Mouse (Mus musculus): ENCODE measurements at regions not wholly inside any gene's neighbourhood (a gene's known extent, or its start where the extent isn't known, plus 50 kb on each side); places are given as distances from the start of the nearest gene placed in this dataset.

GRCm38 (mm10) chr14:105841888-105842287 is 54.7 kb downstream of the Spry2 start:
- no peak for DNase-seq (ENCODE audit: extremely low read depth, insufficient read length, low spot score)

DNA sequence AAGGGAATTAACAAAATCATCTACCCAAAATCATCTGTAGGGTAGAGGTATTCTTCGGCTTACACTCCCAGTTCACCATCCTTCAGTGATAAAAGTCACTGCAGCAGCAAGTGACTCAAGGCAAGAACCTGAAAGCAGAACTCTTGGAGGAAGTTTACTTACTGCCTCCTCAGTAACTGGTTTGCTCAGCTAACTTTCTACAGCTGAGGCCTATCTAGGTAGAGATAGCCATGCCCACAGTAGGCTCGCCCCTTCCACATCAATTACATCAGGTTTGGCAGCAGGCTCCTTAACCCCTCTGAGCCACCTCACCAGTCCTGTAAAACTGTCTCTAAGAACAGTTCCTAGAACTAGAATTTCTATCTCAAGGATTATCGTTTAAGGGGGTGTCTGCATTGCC is 59.1 kb downstream of the Spry2 start:
- no peak for DNase-seq (ENCODE audit: extremely low read depth, insufficient read length, low spot score)

DNA sequence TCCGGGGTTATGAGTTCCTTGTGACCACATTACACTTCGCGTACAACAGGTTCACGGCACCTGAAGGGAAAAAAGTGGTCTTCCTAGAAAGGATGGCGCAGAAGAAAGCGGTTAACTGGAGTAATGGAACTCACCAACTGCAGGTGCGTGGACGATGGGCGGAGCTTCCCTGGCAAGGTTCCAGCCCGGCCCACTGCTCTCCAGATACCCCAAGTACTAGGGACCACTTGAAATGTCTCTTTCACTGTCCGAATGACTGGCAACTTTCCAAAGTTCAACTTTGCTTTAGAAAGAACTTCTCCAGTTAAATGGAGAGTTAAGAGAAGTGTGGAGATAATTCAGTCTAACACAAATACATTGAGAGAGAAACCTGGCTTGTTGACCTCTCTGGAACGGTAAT is 65.9 kb downstream of the Spry2 start:
- no peak for DNase-seq (ENCODE audit: extremely low read depth, insufficient read length, low spot score)

DNA sequence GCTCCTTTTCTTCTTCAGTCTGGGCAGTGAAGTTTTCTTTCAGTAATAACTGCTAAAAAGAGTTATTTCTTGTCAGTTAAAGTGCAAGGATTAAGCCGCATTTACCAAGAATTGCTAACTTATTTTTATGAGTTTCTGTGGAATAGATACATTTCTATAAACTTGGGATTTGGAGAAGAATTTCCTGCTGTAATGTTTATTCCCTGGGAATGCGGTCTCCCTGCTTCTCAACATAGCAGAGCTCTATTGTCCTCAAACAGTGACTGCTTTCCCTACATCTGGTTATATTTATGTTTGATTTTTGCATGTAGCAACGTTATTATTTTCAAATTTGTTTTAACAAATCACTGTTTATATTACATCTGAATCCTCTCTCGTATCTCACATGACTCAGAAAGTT is 66.3 kb downstream of the Spry2 start:
- DNase-seq (ENCODE audit: extremely low read depth, insufficient read length, low spot score), result no peak

DNA sequence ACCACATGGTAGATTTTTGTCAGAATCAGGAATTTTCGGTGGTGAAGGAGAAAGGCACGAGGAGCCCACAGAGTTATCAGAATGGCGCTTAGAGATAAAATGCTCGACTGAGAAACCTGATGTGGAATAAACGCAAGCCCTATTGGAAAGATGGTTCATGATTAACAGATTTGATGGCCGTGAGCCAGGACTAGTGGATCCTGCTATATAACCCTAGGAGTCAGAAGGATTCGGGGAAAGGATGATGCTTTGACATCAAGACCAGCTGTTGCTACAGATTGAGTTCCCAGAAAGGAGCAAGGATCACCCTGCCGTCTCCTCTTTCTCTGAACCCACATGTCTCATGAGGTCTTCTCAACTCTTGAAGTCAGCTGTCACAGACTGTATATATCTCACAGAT is 73.5 kb downstream of the Spry2 start:
- DNase-seq (ENCODE audit: extremely low read depth, insufficient read length, low spot score), result no peak

DNA sequence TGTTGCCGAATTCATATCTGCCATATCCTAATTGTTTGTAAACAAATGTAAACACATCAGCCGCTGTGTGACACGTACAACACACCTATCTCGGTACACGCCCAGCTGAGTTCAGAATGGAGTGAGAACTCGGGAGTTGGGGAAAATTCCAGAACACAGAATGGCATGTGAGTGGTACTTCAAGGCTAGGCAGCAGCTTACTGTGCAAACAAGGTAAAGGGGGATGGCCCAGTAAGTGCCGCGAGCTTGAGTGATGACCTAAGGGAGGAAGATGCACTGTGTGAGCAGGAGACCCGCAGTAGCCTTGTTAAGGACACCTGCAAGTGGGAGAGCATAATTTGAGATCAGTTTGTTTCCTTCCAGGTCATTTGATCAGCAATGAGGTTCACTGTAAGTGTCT is 74.0 kb downstream of the Spry2 start:
- DNase-seq (ENCODE audit: extremely low read depth, insufficient read length, low spot score), result no peak

DNA sequence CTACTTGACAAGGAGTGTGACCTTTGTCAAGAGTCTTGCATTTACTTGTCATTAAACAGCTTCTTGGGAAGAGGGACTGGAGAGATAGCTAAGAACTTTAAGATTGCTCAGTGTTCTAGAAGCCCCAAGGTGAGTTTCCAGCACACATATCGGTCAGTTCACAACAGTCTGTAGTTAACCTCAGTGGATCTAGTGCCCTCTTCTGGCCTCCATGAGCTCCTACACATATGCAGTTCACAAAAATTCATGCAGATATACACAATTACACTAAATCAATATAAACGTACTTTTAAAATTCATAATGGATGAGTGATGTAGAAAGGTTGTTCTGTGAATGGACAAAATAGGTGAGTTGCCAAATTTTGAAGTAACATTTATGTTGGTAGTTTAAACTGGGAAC is 77.1 kb downstream of the Spry2 start:
- DNase-seq (ENCODE audit: extremely low read depth, insufficient read length, low spot score), result no peak

- DNase-seq (ENCODE audit: extremely low read depth, insufficient read length, low spot score), result no peak
These were observed 77.8 kb downstream of the Spry2 start for GRCm38 (mm10) chr14:105818841-105819240.

DNA sequence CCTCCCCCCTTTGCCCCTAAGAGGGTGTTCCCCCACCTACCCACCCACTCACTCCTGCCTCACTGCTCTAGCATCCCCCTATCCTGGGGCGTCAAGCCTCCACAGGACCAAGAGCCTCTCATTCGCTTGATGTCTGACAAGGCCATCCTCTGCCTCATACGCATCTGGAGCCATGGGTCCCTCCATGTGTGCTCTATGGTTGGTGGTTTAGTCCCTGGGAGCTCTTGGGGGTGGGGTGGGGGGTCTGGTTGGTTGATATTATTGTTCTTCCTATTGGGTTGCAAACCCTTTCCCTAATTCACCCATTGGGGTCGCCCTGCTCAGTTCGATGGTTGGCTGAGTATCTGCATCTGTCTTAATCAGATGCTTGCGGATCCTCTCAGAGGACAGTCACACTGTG is 79.1 kb downstream of the Spry2 start:
- no peak for DNase-seq (ENCODE audit: extremely low read depth, insufficient read length, low spot score)

DNA sequence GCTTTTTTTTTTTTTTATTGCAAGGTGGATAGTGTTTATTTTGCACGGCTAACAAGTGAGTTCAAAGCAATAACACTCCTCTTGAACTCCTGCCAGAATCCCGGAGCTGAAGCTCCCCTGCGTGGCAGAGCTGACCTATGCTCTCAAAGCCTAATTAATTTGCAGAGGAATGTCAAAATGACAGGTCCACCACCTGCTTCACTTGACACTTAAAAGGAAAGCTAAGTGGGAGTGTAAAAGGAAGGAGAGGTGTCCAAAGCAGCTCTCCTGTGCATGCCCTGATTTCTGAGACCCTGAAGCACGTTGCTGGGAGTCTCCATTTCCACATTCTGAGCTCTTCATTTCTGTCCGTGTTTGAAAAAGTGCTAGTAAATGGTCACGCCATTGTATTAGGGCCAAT is 80.8 kb downstream of the Spry2 start:
- no peak for DNase-seq (ENCODE audit: extremely low read depth, insufficient read length, low spot score)

DNA sequence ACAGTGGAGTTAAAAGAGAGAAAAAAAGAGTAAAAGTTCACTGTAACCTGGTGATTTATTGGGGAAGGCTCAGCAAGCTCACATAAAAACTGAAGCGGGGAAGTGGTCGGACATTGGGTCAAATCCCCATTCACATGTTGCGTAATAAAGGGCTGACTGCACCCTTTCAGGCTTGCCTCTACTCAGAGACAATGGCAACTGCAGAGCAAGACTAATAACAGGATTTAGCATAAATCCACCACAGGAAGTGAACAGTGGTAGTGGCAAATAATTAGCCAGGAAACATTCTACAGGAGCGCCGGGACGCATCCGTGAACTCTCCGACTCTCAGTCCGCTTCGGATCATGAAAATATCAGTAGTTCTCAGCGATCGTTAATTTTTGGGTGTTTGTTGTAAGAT is 81.3 kb downstream of the Spry2 start:
- DNase-seq (ENCODE audit: extremely low read depth, insufficient read length, low spot score), result no peak

- DNase-seq (ENCODE audit: extremely low read depth, insufficient read length, low spot score), result no peak
These were observed 83.0 kb downstream of the Spry2 start for GRCm38 (mm10) chr14:105813661-105814060.

DNA sequence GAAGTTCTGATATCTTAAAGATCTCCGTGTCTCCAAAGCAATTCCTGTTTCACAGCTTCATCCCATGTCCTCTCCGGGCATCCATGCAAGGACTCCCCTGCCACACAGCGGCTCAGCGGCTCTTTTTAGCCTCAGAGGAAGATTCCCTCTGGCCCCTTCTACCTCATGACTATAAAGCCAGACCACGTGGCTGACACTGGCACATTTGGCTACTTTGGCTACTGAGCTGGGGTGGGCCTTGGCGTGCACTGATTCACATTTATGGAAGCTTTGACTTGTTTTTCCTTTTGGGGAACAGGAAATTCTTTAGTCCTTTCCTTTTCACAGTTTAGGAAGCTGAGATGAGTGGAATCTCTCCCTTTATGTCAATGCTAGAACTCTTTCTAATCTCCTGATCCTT is 83.5 kb downstream of the Spry2 start:
- DNase-seq (ENCODE audit: extremely low read depth, insufficient read length, low spot score), result no peak

DNA sequence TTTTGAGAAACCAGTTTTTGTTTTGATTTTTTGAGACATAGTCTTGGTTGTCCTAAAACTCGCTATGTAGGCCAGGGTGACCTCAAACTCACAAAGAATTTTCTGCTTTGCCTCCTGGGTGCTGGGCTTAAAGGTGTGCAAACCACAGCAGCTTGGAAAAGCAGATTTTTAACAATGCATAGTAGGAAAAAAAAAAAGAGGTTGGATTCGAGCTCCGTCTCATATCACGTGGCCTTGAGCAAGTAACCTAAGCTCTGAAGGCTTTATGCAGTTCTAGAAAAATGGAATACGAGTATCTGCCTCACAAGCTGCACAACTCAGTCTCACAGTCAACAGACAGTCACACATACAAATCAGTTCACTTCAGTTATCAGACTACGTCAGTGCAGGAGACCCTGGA is 90.9 kb downstream of the Spry2 start:
- DNase-seq (ENCODE audit: extremely low read depth, insufficient read length, low spot score), result no peak

DNA sequence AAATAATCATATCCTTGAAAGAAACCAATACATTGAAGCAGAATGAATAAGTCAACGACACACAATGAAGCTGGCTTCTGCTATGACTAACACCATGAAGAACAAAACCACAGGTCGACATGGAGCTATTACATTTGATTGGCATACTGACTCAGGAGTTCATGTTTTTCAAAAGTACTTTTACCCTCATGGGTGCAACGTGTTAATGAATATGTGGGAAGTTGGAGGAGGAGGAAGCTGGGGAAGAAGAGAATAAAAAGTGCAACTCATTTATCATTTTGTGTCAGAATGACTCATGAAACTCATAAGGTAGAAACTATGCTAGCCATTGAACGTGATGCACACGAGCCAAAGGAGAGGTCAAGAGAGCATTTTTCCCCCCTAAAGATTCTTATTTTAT is 91.3 kb downstream of the Spry2 start:
- DNase-seq (ENCODE audit: extremely low read depth, insufficient read length, low spot score), result no peak

GRCm38 (mm10) chr14:105804761-105805160 is 91.9 kb downstream of the Spry2 start:
- no peak for DNase-seq (ENCODE audit: extremely low read depth, insufficient read length, low spot score)

- DNase-seq (ENCODE audit: extremely low read depth, insufficient read length, low spot score), result no peak
These were observed 93.3 kb downstream of the Spry2 start for GRCm38 (mm10) chr14:105803281-105803680.

DNA sequence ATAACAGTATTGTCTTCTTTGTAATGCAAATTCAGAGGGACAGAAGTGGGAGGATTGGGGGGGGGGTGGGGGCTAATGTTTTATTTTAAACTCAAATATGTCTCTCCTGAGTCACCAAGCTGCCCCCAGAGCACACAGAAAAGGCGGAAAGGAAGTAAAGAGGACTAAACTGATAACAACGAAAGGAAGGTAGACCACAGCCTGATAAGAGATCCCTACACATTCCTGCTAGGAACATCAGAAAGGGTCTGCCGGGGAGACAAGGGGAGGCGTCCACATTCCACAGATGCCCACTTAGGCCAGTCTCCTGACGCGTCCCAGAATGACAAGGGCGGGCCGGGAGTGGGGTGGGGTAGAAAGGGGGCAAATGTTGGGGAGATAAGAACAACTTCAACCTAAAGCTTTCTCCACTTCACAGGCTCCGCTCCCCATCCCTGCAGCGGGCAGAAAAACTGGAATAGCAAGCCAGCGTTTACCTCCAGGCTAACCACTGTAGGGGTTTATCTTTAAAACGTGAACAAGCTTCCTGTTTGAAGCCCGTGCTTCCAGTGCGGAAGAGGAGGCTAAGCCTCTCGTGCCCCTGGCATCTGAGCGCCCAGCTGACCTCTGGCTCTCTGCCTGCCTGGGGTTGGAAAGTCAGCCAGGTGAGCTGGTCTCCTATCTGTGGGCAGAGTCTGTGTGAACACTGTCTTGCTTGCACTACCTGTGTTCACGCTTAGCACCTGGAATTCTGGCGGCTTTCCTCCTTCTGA is 93.9 kb downstream of the Spry2 start:
- no peak for DNase-seq (ENCODE audit: extremely low read depth, insufficient read length, low spot score)

- DNase-seq (ENCODE audit: extremely low read depth, insufficient read length, low spot score), result no peak
These were observed 96.3 kb downstream of the Spry2 start for GRCm38 (mm10) chr14:105800142-105800925.

- no peak for DNase-seq (ENCODE audit: extremely low read depth, insufficient read length, low spot score)
These were observed 97.2 kb downstream of the Spry2 start for GRCm38 (mm10) chr14:105799401-105799861.

DNA sequence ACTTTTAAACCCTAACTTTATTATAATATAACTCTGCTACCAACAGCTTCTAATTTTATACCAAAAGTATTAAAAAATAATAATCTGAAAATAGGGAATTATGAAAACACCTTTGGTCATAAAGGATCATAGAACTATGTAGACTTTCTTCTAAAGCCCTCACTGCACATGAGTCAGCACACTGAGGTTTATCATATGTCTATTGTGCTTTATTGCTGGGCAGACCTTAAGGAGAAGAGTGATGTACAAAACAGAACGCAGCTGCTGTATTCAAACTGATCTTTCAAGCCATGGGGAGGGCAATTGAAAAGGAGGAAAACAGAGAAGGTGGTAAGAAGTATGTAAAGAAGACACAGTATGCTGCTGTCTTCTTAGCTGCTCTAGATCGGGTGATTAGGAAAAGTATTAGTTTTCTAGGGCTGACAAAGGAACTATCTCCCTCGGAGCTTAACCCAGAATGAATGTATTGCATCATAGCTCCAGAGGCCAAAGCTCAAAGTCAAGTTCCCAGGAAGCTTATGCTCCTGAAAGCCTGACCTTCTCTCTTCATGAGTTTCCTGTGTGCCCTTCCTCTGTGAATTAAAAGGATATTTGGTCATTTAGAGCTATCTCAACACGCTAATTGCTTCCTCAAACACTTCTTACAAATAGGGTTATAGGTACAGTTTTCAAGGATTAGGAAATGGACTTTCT is 103.5 kb downstream of the Spry2 start:
- DNase-seq (ENCODE audit: extremely low read depth, insufficient read length, low spot score), result no peak

DNA sequence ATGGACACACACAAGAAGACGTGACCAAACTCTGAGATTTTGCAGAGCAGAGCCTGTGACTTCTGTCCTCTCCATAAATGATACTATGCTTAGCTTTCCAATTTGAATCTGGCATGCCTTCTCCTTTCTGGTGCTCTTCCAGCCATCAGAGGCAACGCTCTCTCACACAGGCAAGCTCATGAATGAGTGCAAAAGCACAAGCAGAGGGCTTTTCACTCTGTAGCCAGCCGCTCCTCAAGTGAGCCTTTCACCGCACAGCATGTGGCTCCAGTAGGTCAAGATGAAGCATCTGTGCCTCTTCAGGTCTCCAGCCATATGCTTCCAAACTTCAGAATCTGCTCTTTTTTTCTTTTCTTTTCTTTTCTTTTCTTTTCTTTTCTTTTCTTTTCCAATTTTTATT is 106.2 kb downstream of the Spry2 start:
- DNase-seq (ENCODE audit: extremely low read depth, insufficient read length, low spot score), result no peak
